Mouse (Mus musculus) liver, adult 2 months (tissue): ENCODE measurements around the gene Strip2.

Experiments used
- CTCF ChIP-seq: fragments of 200-500 bp; IDR thresholded peaks from 2 replicates; pipeline ENCODE4 v1.5.1; 2011; ENCODE audit warnings: low read depth, low read length, control low read depth
- POLR2A ChIP-seq: fragments of 200-500 bp; IDR thresholded peaks from 2 replicates; pipeline ENCODE4 v1.6.1; 2011; ENCODE audit warnings: low read length, control low read depth; ENCODE audit not compliant: insufficient read depth; ENCODE audit errors: extremely low read depth

DNA sequence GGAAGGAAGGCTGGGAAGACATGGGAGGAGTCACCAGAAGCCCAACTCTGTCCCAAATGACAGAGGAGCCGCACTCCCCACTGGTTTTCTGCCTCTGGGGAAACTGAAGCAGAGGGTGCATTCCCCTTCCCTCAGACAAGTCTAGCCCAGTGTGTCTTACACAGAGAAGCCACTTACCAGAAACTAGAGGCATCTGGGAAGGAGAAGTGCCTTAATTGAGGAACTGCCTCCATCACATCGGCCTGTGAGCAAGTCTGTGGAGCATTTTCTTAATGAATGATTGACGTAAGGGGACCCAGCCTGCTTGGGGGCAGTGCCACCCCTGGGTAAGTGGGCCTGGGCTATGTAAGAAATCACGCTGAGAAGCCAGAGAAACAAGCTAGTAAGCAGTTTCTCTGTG is 82.0 kb downstream of the Strip2 start:
- no peak for TF ChIP-seq POLR2A
- no peak for TF ChIP-seq CTCF
